Mouse (Mus musculus): ENCODE data around the gene Aldh1a3.
A peak's percentile ranks its signal among the peaks of the same experiment; 100 is the strongest.

The Aldh1a3 gene

GRCm38 (mm10) chr7:66369071-66369933 is 58.0 kb downstream of the Aldh1a3 start:
- no peak for DNase-seq

GRCm38 (mm10) chr7:66365904-66366303 is 61.4 kb downstream of the Aldh1a3 start, which contains the start of gene Gm10974:
Gene Gm10974, plus strand, starts transcription at chr7:66365905.
- peak; percentile 47 for DNase-seq

DNA sequence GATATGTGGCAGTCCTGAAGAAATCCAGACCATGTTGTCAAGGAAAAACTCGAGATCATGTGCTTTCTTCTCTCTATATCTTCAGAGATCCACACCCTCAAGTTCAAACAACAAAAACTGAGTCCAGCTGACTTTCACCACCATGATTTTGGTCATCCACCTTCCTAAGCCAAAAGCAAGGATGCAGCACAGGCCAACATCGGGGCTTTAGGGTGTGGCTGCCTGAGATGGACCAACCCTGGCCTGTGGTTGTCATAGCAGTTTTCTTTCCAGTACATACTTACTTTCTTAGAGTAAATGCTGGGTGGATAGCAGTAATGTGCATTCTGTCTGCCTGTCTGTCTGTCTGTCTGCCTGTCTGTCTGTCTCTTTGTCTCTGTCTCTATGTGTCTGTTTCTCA is 61.9 kb downstream of the Aldh1a3 start:
- DNase-seq, result no peak

DNA sequence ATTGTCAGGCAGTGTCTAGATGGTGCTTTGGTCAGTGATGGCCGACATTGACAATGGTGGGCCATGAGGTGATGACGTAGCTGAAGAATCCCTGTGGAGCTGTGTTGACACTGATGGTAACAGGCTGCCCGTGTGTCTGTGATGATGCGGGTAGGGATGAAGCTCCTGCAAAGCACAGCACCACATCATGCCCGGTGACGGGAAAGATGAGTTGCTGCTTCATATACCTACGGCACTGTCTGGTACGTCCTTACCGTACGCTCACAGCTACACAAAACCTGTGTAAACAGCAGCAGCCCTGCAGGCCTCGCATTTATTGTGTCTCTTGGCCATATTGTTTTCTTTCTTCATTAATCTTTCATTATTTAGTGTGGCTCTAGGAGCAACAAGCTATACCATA is 62.8 kb downstream of the Aldh1a3 start:
- no peak for DNase-seq

- DNase-seq, result no peak
Observed at GRCm38 (mm10) chr7:66359044-66359443, 68.3 kb downstream of the Aldh1a3 start.

GRCm38 (mm10) chr7:66358461-66358860 is 68.9 kb downstream of the Aldh1a3 start:
- no peak for DNase-seq

DNA sequence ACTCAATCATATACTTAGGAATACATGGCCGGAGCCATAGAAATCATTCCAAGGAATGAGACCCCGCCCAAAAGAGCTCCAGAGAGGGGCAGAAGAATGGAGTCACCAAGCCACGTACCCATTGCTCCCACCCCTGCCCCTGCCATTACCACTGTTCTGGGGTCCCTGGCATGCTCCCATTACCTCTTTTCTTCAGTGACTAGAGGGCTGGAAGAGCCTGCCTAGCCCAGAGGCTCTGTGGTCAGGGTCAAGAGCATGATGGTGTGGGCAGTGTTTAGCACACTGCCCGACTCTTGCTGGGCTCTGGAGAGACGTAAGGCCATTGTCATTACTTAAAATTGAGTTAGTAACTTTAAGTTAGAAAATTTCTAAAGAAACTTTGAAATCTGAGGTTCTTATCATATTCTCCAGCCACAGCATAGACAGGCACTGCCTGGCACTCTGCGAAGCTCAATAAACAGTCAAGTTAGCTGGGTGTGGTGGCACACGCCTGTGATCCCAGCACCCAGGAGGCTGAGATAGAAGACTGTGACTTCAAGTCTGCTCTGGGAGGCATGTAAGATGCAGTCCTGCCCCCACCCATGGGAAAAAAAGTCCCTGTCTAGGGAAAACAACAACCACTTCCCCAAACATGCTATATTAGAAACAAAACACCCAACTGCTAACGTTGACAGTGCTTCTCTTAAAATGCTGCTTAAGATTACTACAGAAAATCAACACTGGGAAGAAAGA is 71.4 kb downstream of the Aldh1a3 start:
- DNase-seq, result no peak

- no peak for DNase-seq
Observed at GRCm38 (mm10) chr7:66354911-66355310, 72.4 kb downstream of the Aldh1a3 start.

GRCm38 (mm10) chr7:66351074-66351473 is 76.2 kb downstream of the Aldh1a3 start:
- no peak for DNase-seq

DNA sequence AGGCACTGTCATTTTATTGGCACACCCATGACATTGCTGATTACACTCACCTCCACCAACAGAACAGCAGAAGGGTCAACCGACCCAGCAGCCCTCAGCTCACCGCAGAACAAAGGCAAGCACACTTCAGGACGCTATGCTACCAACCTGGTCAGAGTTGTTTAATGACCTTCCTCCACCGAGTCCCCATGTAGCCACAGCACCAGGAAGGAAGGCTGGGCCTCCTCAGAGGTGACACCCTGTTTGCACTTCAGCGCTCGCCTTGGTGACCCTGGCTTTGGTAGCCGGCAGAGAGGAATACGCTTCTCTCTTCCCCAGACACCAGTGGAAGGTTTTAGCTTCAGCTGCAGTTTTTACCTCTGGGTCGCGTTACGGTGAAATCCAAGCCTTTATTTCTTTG is 77.6 kb downstream of the Aldh1a3 start:
- DNase-seq, result no peak

DNA sequence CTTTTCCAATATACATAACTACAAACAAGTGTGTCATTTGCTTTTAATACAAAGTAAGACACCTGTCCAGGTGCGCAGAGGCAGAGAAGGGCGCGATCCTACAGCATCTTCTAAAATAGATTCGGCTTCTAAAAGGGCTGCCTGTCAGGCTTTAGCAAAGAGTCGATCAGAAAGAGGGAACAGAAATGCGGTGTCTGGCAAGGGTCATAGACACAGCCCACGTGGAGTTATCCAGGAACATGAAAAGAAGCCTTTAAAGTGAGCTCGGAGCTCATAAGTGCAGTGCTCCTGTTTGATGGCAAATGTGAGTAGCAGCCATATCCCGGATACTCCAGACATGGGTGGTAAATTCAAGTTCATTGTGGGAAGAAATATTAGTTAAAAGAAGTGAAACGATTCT is 78.7 kb downstream of the Aldh1a3 start:
- DNase-seq, result no peak

DNA sequence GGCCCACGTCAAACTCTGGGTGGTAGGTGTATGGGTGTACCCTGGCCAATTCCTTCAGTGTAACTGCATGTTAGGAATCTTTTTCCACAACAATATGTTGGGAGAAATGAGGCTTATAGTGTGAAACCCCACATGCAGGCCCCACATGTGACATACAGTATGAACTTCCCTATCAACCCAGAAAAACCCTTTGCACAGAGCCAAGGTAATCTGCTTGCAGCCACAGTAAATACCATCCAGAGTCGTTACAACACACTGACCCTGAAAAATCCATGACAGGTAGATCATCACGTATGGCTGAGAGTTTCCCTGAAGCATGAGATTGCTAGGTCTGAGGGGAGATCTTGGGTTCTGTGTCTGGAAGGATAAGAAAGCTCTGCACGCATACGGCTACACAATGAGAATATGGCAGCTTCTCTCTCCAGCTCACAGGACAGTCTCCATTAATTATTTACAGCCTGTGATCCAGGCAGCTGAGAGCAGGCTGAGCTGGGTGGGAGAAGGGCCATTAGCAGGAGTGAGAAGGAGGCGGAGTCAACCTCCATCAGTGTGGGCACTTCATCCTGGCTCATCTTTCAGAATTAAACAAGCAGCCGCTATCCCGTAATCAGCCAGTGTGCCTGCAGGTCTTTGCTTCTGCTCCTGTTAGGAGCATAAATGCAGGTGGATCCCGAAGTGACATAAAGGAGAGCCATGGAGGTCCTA is 80.2 kb downstream of the Aldh1a3 start:
- DNase-seq, result no peak

DNA sequence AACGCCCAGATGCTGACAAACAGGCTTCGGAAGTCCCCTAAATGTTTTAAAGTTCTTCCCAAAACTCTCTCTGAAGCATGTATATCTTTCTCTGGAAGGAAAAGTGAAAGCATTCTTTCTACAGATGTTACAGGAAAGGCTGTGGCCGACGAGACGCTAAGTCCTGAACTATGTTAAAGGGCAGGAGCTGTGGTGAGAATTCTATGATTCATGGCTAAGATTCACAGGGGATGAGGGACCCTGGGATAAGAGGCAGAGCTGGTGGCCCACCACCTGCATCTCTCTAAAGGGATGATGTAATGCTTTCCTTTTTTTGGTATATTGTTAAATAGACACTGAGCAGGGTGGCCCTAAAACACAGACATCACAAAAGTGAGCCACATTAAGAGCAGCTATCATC is 84.0 kb downstream of the Aldh1a3 start:
- no peak for DNase-seq

GRCm38 (mm10) chr7:66342831-66343230 is 84.5 kb downstream of the Aldh1a3 start:
- no peak for DNase-seq

- peak; percentile 17 for DNase-seq
Observed at GRCm38 (mm10) chr7:66342323-66342722, 85.0 kb downstream of the Aldh1a3 start.
